Mouse (Mus musculus) mouse embryonic stem cell (cell line): ENCODE measurements around the gene Olfr996.
"Not testable (repeated sequence)": the region's sequence is repeated elsewhere in the genome, so short reads cannot be mapped to it uniquely, and the experiment has no call there.

Source experiments
- in situ Hi-C, 2 experiments: fragments of 300-500 bp; cut with MboI; formaldehyde crosslinking; loops; 1 replicate in 1 of 2; 3 replicates in 1 of 2; pipeline ENCODE4 v1.14.3; 2019 to 2020; ENCODE audit warnings: low sequenced_read_pairs in 2 of 2, low pct_unique_long_range_greater_than_20kb in 1 of 2, mixed read lengths in 1 of 2; ENCODE audit not compliant: unreplicated experiment in 1 of 2

Gene Olfr996

DNA sequence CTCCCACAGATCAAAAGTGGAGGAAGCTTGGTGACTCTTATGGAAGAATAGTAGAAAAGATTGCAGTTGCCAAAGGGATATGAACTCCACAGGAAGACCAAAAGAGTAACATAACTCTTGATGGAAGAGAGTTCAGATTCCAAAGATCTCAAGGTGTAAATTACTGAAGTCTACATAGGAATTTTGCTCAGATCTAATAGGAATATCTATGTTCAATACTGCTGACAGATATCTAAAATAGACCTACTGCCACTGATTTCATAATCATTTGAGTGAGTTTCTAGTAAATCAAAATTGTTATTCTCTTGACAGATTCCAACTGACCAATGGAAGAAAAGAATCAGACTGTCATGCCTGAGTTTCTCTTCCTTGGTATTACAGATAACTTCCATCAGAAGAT is at the start of gene Olfr996:
Gene Olfr996, plus strand, starts transcription at position 301 of the 400 bp plus-strand sequence.
- in situ Hi-C loops: no loop called here

DNA sequence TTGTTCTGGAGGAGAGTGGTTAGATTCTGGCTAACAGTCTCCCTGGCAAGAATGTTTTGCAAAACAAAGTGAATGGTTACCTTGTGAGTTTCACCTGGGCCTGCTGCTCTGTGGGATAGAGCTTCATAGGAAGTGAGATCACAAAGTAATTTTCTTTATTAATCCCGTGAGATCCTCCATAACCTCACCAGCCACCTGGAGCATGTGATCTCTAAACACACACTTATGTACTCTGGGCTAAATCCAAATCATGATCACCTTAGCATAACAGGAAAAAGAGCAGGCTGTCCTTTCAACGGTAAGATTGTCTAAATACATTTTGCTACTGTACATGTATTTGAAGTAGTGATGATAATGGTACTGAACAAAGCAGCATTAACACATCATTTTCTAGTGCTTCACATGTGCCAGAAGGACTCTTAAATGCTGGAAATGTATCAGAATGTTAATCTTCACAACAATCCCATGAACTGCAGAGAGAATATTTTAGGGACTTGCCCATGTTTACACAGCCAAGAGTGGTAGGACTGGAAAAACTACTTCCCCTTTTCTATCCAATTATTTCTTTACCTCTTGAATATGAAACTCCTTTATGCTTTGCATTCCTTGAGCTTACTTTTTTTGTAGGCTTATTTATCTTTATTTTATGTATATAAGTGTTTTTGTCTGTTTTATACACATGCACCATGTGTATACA is 46.8 kb upstream of the Olfr996 start:
- in situ Hi-C loops: no loop called here

DNA sequence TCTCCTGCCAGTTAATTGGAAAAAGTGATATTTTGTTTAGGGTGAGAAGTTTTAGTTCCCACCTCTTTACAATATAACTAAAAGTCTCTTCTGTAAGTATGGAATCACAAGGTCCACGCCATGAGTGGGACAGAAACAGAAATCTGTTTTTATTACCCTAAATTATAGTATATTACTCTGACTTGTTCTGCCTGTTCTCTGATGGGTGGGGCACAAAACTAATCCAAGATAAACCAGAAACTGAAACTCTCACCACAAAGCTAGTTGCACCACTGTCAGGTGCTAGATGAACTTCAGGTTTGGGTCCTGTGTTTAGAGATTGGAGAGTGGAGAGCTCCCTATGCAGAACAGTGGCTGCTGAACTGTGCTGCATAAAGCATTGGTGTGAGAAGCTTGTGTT is 45.1 kb upstream of the Olfr996 start:
- in situ Hi-C loops: no loop called here

DNA sequence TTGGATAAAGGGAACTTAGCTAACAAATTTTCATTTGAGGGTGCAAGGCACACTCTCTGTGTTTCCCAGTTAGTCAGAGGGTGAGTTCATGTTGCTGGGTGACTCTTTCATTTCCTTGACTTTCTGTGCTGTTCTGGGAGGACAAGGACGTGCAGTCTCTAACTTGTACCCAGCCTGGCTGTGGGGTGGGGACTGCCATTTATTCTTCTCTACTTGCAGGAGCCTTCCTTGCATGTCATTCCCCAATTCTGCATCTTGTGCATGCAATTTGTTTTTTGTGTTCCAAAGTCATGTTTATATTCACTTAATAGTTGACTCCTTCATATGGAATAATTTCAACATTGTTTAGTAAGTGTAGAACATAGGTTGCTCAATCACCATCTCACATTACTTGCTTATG is 24.2 kb upstream of the Olfr996 start:
- in situ Hi-C loops: no loop called here

DNA sequence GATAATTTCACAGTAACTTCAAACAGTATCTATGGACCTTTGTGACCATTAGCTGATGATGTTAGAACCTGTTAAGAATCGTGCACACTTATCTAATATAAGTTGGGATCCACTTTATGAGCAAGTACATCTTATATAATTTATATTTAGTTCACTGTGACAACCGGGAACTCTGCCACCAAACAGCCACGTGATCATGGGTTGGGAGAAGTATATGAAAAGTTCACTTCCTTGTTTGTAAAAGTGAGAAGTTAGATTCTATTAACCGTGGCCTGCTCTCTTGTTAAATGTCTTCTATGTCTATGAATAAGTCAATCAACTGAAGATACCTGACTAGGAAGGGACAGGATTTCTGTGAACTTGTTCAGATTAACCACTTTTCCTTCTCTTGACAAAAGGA is 18.8 kb upstream of the Olfr996 start:
- in situ Hi-C loops: loop anchor here (10.0 kb wide), 1 partner anchor 435 kb away; no protein-coding TSS in a partner anchor

DNA sequence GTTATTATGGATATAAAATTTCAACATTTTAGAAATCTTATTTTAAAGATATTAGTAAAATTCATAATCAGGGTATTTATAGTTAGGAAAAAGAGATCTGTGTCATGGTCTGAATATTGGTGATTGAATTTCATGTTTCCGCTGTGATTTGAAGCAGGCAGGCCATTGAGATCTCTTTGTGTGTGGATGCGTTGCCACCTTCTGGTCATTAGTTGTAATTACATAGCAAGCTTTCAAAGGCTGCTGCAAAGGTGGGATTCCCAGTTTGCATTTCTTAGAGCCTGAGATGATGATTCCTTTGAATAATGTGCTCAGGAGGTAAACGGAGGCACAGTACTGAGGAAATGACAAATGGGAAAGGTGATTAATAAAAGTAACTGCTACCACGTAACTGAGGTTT is 17.8 kb upstream of the Olfr996 start:
- in situ Hi-C loops: loop anchor here (10.0 kb wide), 1 partner anchor 436 kb away; no protein-coding TSS in a partner anchor

DNA sequence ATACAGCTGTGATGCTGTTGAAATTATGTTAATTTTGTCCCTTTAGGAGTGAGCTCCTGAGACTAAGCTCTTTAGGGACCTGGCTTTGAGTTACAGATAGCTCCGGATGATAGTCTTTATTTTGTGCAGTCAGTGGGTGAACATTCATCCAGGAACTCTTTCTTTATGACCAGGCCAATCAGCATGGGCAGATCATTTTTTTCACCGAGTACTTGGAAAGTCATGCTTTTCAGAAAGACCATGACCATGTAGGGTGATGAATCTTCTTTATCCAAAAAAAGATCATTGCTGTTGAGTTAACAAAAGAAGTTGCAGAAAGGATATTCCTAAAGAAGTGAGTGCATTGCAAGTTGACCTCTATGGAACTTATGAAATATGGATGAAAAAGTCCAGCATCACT is 9.6 kb downstream of the Olfr996 start, which contains the start of gene Olfr998:
Gene Olfr998, plus strand, starts transcription at position 301 of the 400 bp plus-strand sequence.
- in situ Hi-C loops: not testable (repeated sequence)

GRCm38 (mm10) chr2:85611803-85612202 is 32.8 kb downstream of the Olfr996 start, which contains the start of gene Olfr1000:
TSS of gene Olfr1000 (minus strand) at chr2:85611903.
- in situ Hi-C loops: no loop called here
